Mouse (Mus musculus) kidney, embryonic 16.5 days (tissue): Measurements from ENCODE around the gene Fam160a2. TPM values are rescaled to one million over a fixed set of nuclear protein-coding genes. Genes with fewer than 3 reads are reported as not detected.

Experiments used
- ATAC-seq: fragments of 200-750 bp; cut with Nextera tagmentation; 2 replicates; pipeline ENCODE4 v1.8.0; 2017; ENCODE audit warnings: moderate TSS enrichment; ENCODE audit not compliant: low FRiP score, low TSS enrichment
- H3K27ac ChIP-seq: fragments of 300-500 bp; sonication (generic); 2 replicates; pipeline ENCODE4 v1.5.1; 2014; ENCODE audit warnings: low read length
- H3K27me3 ChIP-seq: fragments of 300-500 bp; sonication (generic); 2 replicates; pipeline ENCODE4 v1.6.1; 2014; ENCODE audit warnings: low read length, control low read depth, mixed read lengths; ENCODE audit not compliant: insufficient read depth
- H3K36me3 ChIP-seq: fragments of 300-500 bp; sonication (generic); 2 replicates; pipeline ENCODE4 v1.6.1; 2014; ENCODE audit warnings: low read length, control low read depth, mixed read lengths; ENCODE audit not compliant: insufficient read depth
- H3K4me1 ChIP-seq: fragments of 300-500 bp; sonication (generic); 2 replicates; pipeline ENCODE4 v1.6.1; 2014; ENCODE audit warnings: low read length, control low read depth, mixed read lengths; ENCODE audit not compliant: insufficient read depth
- H3K4me2 ChIP-seq: fragments of 300-500 bp; sonication (generic); replicated peaks from 2 replicates; pipeline ENCODE4 v1.6.1; 2014; ENCODE audit warnings: low read depth, low read length
- H3K4me3 ChIP-seq: fragments of 300-500 bp; sonication (generic); 2 replicates; pipeline ENCODE4 v1.5.1; 2014; ENCODE audit warnings: mild to moderate bottlenecking, low read length
- H3K9ac ChIP-seq: fragments of 300-500 bp; sonication (generic); replicated peaks from 2 replicates; pipeline ENCODE4 v1.6.1; 2014; ENCODE audit warnings: low read length
- H3K9me3 ChIP-seq: fragments of 300-500 bp; sonication (generic); 2 replicates; pipeline ENCODE4 v1.6.1; 2016; ENCODE audit warnings: low read length, control low read depth
- WGBS: fragments of 180-500 bp; shearing (Covaris S2); extraction: QIAGEN DNeasy Blood & Tissue Kit; methylation state at CpG from one replicate; pipeline ENCODE4 v1.1.7; 2014; 5-methylcytosine and 5-hydroxymethylcytosine counted together
- polyA plus RNA-seq: library from polyadenylated mRNA; unstranded; fragments of >200 nt; fragmentation: Nextera tagmentation; extraction: Ambion mirVana; gene quantifications from 2 replicates; pipeline ENCODE4 v1.2.1, GENCODE M21; 2015

Gene Fam160a2
- polyA plus RNA-seq, 1 experiment from 2014 or later: 47.2 TPM

DNA sequence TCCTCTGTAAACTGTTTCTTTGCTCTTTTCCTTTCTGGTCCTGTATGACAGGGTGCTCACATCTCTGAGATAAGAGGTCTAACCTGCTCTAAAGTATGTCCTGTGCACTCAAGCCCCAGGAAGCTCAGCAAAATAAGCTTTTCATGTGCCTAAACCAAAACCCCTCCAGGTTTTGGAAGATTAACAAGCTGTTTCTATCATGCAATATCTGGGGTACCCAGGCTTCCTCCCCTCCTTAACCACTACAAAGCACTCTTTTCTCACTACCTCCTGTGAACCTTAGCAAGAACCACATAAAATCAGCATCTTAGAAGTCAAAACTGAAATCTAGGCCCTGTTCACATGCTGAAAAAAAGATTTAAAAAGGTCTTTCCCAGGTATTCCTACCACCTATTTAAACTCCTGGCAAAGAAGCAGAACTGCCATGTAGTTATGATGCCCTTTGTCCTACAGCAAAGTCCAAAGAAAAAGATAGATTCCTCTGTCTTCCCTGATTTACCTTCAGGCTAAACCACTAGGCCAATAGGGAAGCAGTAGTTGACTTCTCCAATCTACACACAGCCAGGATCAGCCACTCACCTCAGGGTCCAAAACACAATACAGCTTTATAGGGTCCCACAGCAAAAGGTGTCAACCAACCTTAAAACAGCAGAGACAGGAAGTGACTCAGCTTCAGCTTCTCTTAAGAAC, 4.6 kb downstream of the Fam160a2 start:
- Histone ChIP-seq H3K9me3 (no peaks in the 10 kb centered on the region), H3K27me3 (no peaks in the 10 kb centered on the region), H3K36me3 (no peaks in the 10 kb centered on the region), H3K4me3 (no peak overlapping the region), H3K9ac (no peak overlapping the region), H3K27ac (no peak overlapping the region), H3K4me1 (peaks cover 10% of the 10 kb centered on the region), H3K4me2 (no peak overlapping the region)
- no peak for ATAC-seq

DNA sequence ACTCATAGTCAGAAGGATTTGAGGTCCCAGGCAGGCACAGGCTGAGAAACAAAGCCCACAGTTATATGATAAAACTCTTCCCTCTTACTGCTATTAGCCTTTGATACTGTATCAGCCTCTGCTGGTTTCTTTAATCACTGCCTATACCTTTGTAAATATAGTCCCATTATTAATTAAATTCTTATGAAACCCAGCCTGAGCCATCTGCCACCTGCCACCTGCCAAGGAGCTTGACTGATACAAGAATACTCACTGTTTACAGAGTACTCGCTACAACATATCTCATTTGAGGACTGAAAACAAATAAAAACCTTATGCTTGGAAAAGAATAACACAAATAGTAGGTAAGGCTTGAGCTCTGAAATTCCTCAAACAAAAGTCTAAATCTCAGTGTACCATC, 5.2 kb downstream of the Fam160a2 start:
- no peaks in the 10 kb centered on the region for H3K9me3 ChIP-seq
- peaks cover 6% of the 10 kb centered on the region for H3K36me3 ChIP-seq
- H3K4me1 ChIP-seq: peaks cover 10% of the 10 kb centered on the region
- no peak overlapping the region for H3K27ac ChIP-seq
- WGBS: 92% methylated on average over 1 of the region's 1 CpGs
- ATAC-seq: no peak
- no peak overlapping the region for H3K4me2 ChIP-seq
- H3K4me3 ChIP-seq: no peak overlapping the region
- no peaks in the 10 kb centered on the region for H3K27me3 ChIP-seq
- no peak overlapping the region for H3K9ac ChIP-seq

DNA sequence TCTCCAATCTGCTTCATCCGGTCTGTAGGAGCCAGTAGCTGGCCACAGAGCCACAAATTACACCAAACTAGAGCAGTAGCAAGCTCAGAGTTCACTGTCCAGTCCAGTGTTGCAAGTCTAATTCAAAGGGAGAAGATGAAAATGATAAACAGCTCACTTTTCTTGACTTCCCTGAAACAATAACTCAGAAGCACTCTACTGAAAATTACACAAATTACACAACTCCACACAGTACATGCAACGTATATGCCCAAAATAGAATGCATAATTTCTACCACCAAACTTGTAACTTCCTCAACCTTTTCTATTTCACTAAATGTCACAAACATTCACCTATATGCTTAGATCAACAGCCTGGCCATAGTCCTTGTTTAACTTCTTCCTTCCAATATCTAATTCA, 9.6 kb downstream of the Fam160a2 start:
- H3K9ac ChIP-seq: no peak overlapping the region
- no peaks in the 10 kb centered on the region for H3K4me1 ChIP-seq
- no peaks in the 10 kb centered on the region for H3K9me3 ChIP-seq
- no peak for ATAC-seq
- H3K27me3 ChIP-seq: no peaks in the 10 kb centered on the region
- no peak overlapping the region for H3K4me2 ChIP-seq
- WGBS: 79% methylated on average over 2 of the region's 2 CpGs
- H3K27ac ChIP-seq: no peak overlapping the region
- H3K4me3 ChIP-seq: no peak overlapping the region
- H3K36me3 ChIP-seq: peaks cover 39% of the 10 kb centered on the region

DNA sequence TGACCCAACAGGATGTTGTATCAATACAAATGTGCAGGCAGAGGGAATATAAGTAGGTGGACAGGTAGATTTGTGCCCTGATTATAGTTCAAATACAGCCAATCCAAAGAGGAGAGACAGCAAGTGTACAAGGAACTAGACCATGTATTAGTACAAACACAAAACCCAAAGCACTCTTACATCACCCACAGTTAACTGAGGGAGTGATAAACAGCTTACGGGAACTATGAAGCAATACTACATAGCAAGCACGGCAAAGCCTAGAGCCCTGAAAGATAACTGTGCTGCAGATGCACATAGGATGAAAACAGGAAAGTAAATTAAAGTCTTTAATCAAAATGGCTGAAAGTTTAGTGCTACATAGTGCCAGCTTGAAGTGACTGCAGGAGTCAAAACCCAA, 12.2 kb downstream of the Fam160a2 start:
- H3K27me3 ChIP-seq: no peaks in the 10 kb centered on the region

DNA sequence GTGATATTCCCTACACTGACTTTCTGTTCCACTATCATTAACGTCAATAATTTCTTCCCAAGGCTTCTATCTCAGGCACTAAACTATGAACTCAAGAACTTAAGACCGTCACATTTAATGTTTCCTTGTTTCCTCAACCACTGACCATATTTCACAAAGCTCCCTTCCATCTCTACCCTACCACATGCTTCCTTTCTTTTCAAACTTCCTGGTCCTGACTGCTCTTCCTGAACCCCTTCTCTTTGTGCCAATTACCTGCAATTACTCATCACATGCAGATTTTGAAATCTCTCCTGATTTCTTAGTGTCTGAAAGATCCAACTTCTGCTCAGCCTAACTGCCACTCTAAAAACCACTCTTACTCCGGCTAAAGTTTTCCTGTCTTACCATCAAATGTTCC, 19.5 kb downstream of the Fam160a2 start:
- Histone ChIP-seq H3K4me2 (no peak overlapping the region), H3K27ac (no peak overlapping the region), H3K9ac (no peak overlapping the region), H3K4me1 (no peaks in the 10 kb centered on the region), H3K27me3 (no peaks in the 10 kb centered on the region), H3K9me3 (no peaks in the 10 kb centered on the region), H3K4me3 (no peak overlapping the region), H3K36me3 (peaks cover 67% of the 10 kb centered on the region)
- 92% methylated on average over 3 of the region's 3 CpGs for WGBS
- ATAC-seq: no peak

More for the DNA sequence above, 12.2 kb downstream of the Fam160a2 start:
- no peak overlapping the region for H3K9ac ChIP-seq
- no peak for ATAC-seq
- 97% methylated on average over 2 of the region's 2 CpGs for WGBS
- no peak overlapping the region for H3K27ac ChIP-seq
- H3K36me3 ChIP-seq: peaks cover 64% of the 10 kb centered on the region
- H3K4me3 ChIP-seq: no peak overlapping the region
- H3K9me3 ChIP-seq: no peaks in the 10 kb centered on the region
- no peaks in the 10 kb centered on the region for H3K4me1 ChIP-seq
- no peak overlapping the region for H3K4me2 ChIP-seq

DNA sequence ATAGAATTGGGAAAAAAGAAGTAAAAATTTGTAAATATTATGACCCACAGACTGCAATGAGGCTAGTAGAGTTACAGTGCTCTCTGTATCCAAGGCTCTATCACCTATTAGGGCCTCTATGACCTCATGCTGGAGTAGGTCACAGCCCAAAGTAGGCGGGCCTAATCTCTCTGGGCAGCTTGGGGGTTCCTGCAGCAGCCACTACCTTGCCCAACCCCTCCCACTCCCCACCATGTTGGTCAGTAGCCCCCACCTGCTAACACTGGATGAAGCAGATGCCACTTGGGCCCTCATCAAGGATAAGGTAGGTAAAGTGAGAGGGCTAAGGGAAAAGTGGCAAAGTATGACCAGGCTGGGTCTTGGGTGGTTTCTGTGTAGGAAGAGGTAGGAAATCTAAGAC, 25.0 kb downstream of the Fam160a2 start, which contains the start of gene Gm5901:
Gene Gm5901, plus strand, starts transcription at position 173 of the 400 bp plus-strand sequence.
- WGBS: 95% methylated on average over 1 of the region's 1 CpGs
- Histone ChIP-seq H3K4me2 (no peak within 1 kb of the TSS), H3K4me3 (no peak within 1 kb of the TSS), H3K4me1 (no peaks in the 10 kb centered on the region), H3K27ac (no peak within 1 kb of the TSS), H3K36me3 (peaks cover 32% of the 10 kb centered on the region), H3K9ac (no peak within 1 kb of the TSS), H3K27me3 (no peaks in the 10 kb centered on the region), H3K9me3 (no peaks in the 10 kb centered on the region)
- no peak for ATAC-seq

DNA sequence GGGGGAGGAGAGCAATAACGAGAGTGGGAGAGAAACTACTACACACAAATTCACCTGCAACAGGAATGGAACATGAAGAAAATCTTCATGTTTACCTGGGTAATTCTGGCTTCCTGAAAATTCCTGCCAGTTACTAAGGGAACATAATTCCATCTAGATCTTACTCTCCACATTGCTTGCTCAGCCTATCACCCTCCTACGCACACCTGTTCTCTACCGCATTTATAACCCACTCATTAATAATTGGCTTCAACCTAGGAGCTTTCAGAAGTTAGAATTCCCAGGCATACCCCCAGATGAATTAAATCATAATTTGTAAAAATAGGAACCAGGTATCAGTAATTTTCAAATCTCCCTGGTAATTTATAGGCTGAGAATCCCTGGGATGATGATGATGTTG, 25.9 kb downstream of the Fam160a2 start:
- 94% methylated on average over 3 of the region's 3 CpGs for WGBS

DNA sequence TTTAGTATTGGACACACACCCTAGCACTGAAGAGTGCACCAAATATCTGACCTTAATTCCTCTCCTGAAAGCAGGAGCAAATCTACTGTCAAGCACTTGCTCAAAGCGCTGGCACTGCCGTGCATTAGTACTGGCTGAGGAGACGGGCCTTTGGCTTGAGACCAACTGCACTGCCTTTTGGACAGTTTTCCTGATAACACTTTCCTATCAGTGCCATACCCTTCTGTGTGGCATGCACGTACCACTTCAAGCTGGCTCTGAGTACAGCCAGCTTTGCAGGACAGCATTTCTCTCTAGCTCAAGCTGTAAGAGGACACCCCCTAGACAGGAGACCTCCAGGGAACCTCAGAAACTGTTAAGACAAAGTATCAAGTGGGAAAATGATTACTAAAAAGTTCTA, 26.3 kb downstream of the Fam160a2 start:
- Histone ChIP-seq H3K4me3 (no peak overlapping the region), H3K4me1 (no peaks in the 10 kb centered on the region), H3K4me2 (no peak overlapping the region), H3K27me3 (no peaks in the 10 kb centered on the region), H3K9ac (no peak overlapping the region), H3K36me3 (peaks cover 20% of the 10 kb centered on the region), H3K27ac (no peak overlapping the region), H3K9me3 (no peaks in the 10 kb centered on the region)
- 89% methylated on average over 4 of the region's 4 CpGs for WGBS
- ATAC-seq: no peak

More for the DNA sequence above, 25.9 kb downstream of the Fam160a2 start:
- no peak overlapping the region for H3K27ac ChIP-seq
- no peak overlapping the region for H3K4me2 ChIP-seq
- H3K36me3 ChIP-seq: peaks cover 24% of the 10 kb centered on the region
- no peak overlapping the region for H3K4me3 ChIP-seq
- no peaks in the 10 kb centered on the region for H3K27me3 ChIP-seq
- H3K9me3 ChIP-seq: no peaks in the 10 kb centered on the region
- H3K9ac ChIP-seq: no peak overlapping the region
- ATAC-seq: no peak
- no peaks in the 10 kb centered on the region for H3K4me1 ChIP-seq

DNA sequence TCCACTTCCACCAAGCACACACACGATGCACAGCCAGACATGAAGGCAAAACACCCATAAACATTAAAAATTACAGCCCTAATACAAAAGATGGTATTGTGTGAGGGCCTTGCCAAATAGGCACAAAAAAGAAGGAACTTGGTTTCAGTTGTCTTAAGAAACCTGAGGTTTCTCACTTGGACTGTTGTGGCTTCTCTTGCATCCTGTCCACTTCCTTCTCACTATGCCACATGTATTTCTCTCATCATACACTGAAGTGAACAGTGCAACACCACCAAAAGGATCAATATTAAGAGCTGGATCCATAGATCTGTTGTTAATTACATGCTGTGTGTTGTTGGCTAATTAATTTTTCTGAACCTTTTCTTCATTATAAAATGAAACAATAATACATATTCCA, 26.9 kb downstream of the Fam160a2 start:
- Histone ChIP-seq H3K4me1 (no peaks in the 10 kb centered on the region), H3K4me3 (no peak overlapping the region)

DNA sequence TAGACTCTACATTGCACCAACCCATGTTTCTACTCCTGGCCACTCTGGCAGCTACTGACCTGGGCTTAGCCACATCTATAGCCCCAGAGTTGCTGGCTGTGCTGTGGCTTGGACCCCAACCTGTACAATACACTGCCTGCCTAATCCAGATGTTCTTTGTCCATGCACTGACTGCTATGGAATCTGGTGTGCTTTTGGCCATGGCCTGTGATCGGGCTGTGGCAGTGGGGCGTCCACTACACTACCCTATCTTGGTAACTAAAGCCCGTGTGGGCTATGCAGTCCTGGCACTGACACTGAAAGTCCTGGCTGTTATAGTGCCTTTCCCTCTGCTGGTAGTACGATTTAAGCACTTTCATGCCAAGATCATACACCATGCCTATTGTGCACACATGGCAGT, 31.3 kb downstream of the Fam160a2 start:
- no peak for ATAC-seq
- H3K4me3 ChIP-seq: no peak overlapping the region
- H3K36me3 ChIP-seq: 0 out of 2 replicates have a peak, but pooled peaks cover 2% of the 10 kb centered on the region
- H3K4me1 ChIP-seq: no peaks in the 10 kb centered on the region
- no peak overlapping the region for H3K4me2 ChIP-seq
- WGBS: 93% methylated on average over 4 of the region's 4 CpGs
- no peak overlapping the region for H3K9ac ChIP-seq
- no peaks in the 10 kb centered on the region for H3K9me3 ChIP-seq
- no peak overlapping the region for H3K27ac ChIP-seq
- no peaks in the 10 kb centered on the region for H3K27me3 ChIP-seq

More for the DNA sequence above, 26.9 kb downstream of the Fam160a2 start:
- H3K9ac ChIP-seq: no peak overlapping the region
- no peaks in the 10 kb centered on the region for H3K27me3 ChIP-seq
- no peak for ATAC-seq
- 83% methylated on average over 1 of the region's 1 CpGs for WGBS
- H3K9me3 ChIP-seq: no peaks in the 10 kb centered on the region
- H3K4me2 ChIP-seq: no peak overlapping the region
- H3K27ac ChIP-seq: no peak overlapping the region
- H3K36me3 ChIP-seq: peaks cover 15% of the 10 kb centered on the region
